Mouse (Mus musculus): ENCODE results near the gene Sez6l2. TPM values are rescaled to one million over a fixed set of nuclear protein-coding genes. Genes with fewer than 3 reads are reported as not detected.

Sez6l2 gene
- polyA plus RNA-seq, 1 experiment from 2014 or later: 0.88 TPM

GRCm38 (mm10) chr7:126932652-126933051, 17.7 kb upstream of the Sez6l2 start:
- no peak for ATAC-seq (ENCODE audit: insufficient number of reproducible peaks, low FRiP score, low TSS enrichment, low read depth)
- H3K4me3 ChIP-seq (replicated peaks): no peak overlapping the region
- H3K9ac ChIP-seq: no peak overlapping the region
- peaks cover 12% of the 10 kb centered on the region for H3K4me1 ChIP-seq
- H3K27me3 ChIP-seq: no peaks in the 10 kb centered on the region
- H3K36me3 ChIP-seq: peaks cover 34% of the 10 kb centered on the region
- no peak overlapping the region for H3K4me2 ChIP-seq (replicated peaks)
- no peak overlapping the region for H3K27ac ChIP-seq (replicated peaks)
- H3K9me3 ChIP-seq (replicated peaks): no peaks in the 10 kb centered on the region
- WGBS: 91% methylated on average over 2 of the region's 2 CpGs

- no peaks in the 10 kb centered on the region for H3K4me1 ChIP-seq
- no peaks in the 10 kb centered on the region for H3K9me3 ChIP-seq (replicated peaks)
- no peak overlapping the region for H3K9ac ChIP-seq
- no peak overlapping the region for H3K27ac ChIP-seq (replicated peaks)
- H3K4me2 ChIP-seq (replicated peaks): no peak overlapping the region
- H3K27me3 ChIP-seq: no peaks in the 10 kb centered on the region
- no peak overlapping the region for H3K4me3 ChIP-seq (replicated peaks)
- no peak for ATAC-seq (ENCODE audit: insufficient number of reproducible peaks, low FRiP score, low TSS enrichment, low read depth)
- peaks cover 33% of the 10 kb centered on the region for H3K36me3 ChIP-seq
- 47% methylated on average over 6 of the region's 6 CpGs for WGBS
These were observed 9.2 kb upstream of the Sez6l2 start for GRCm38 (mm10) chr7:126941171-126941570.

GRCm38 (mm10) chr7:126941801-126942200, 8.6 kb upstream of the Sez6l2 start:
- H3K9ac ChIP-seq: no peak overlapping the region
- H3K27ac ChIP-seq (replicated peaks): no peak overlapping the region
- no peaks in the 10 kb centered on the region for H3K9me3 ChIP-seq (replicated peaks)
- WGBS: 76% methylated on average over 5 of the region's 5 CpGs
- no peaks in the 10 kb centered on the region for H3K4me1 ChIP-seq
- H3K4me3 ChIP-seq (replicated peaks): no peak overlapping the region
- H3K4me2 ChIP-seq (replicated peaks): no peak overlapping the region
- no peaks in the 10 kb centered on the region for H3K27me3 ChIP-seq
- no peak for ATAC-seq (ENCODE audit: insufficient number of reproducible peaks, low FRiP score, low TSS enrichment, low read depth)
- H3K36me3 ChIP-seq: peaks cover 29% of the 10 kb centered on the region

GRCm38 (mm10) chr7:126946530-126946929, 3.8 kb upstream of the Sez6l2 start:
- 48% methylated on average over 3 of the region's 3 CpGs for WGBS
- no peak for ATAC-seq (ENCODE audit: insufficient number of reproducible peaks, low FRiP score, low TSS enrichment, low read depth)
- Histone ChIP-seq H3K9ac (no peak overlapping the region), H3K4me1 (peaks cover 16% of the 10 kb centered on the region), H3K9me3 (replicated peaks) (no peaks in the 10 kb centered on the region), H3K36me3 (peaks cover 18% of the 10 kb centered on the region), H3K27ac (replicated peaks) (no peak overlapping the region), H3K27me3 (peaks cover 17% of the 10 kb centered on the region), H3K4me2 (replicated peaks) (no peak overlapping the region), H3K4me3 (replicated peaks) (no peak overlapping the region)

GRCm38 (mm10) chr7:126948626-126949025, 1.7 kb upstream of the Sez6l2 start:
- no peak overlapping the region for H3K9ac ChIP-seq
- no peak overlapping the region for H3K4me3 ChIP-seq (replicated peaks)
- H3K9me3 ChIP-seq (replicated peaks): no peaks in the 10 kb centered on the region
- H3K4me1 ChIP-seq: peaks cover 16% of the 10 kb centered on the region
- H3K36me3 ChIP-seq: peaks cover 9% of the 10 kb centered on the region; the same call in 1 of the 2 replicates
- 77% methylated on average over 10 of the region's 10 CpGs for WGBS
- H3K27ac ChIP-seq (replicated peaks): no peak overlapping the region
- ATAC-seq (ENCODE audit: insufficient number of reproducible peaks, low FRiP score, low TSS enrichment, low read depth): no peak
- H3K4me2 ChIP-seq (replicated peaks): no peak overlapping the region
- peaks cover 31% of the 10 kb centered on the region for H3K27me3 ChIP-seq

- Histone ChIP-seq H3K36me3 (peaks cover 7% of the 10 kb centered on the region; the same call in 1 of the 2 replicates), H3K27ac (replicated peaks) (no peak within 1 kb of the TSS), H3K9ac (no peak within 1 kb of the TSS), H3K27me3 (peaks cover 35% of the 10 kb centered on the region), H3K4me1 (peaks cover 16% of the 10 kb centered on the region), H3K4me3 (replicated peaks) (peak within 1 kb of the TSS; percentile 53), H3K9me3 (replicated peaks) (no peaks in the 10 kb centered on the region), H3K4me2 (replicated peaks) (peak within 1 kb of the TSS; percentile 100)
- ATAC-seq (ENCODE audit: insufficient number of reproducible peaks, low FRiP score, low TSS enrichment, low read depth): peak; percentile 22
- 1% methylated on average over 21 of the region's 21 CpGs for WGBS
These were observed 965 bp upstream of the Sez6l2 start, which contains the start of gene Asphd1 for GRCm38 (mm10) chr7:126949403-126949792. Gene Asphd1 (minus strand): TSS chr7:126949582.

- Histone ChIP-seq H3K4me2 (replicated peaks) (0 out of 2 replicates have a peak overlapping the region, but pooled peaks have one; percentile 8), H3K4me1 (peaks cover 16% of the 10 kb centered on the region), H3K36me3 (no peaks in the 10 kb centered on the region), H3K4me3 (replicated peaks) (0 out of 2 replicates have a peak overlapping the region, but pooled peaks have one; percentile 53), H3K27ac (replicated peaks) (no peak overlapping the region), H3K9me3 (replicated peaks) (no peaks in the 10 kb centered on the region), H3K9ac (no peak overlapping the region), H3K27me3 (peaks cover 35% of the 10 kb centered on the region)
- WGBS: 5% methylated on average over 26 of the region's 26 CpGs
- no peak for ATAC-seq (ENCODE audit: insufficient number of reproducible peaks, low FRiP score, low TSS enrichment, low read depth)
These were observed 568 bp downstream of the Sez6l2 start for GRCm38 (mm10) chr7:126950647-126951615.

- Histone ChIP-seq H3K4me1 (peaks cover 16% of the 10 kb centered on the region), H3K4me3 (replicated peaks) (no peak overlapping the region), H3K36me3 (no peaks in the 10 kb centered on the region), H3K9me3 (replicated peaks) (no peaks in the 10 kb centered on the region), H3K9ac (no peak overlapping the region), H3K27me3 (peaks cover 35% of the 10 kb centered on the region), H3K4me2 (replicated peaks) (no peak overlapping the region), H3K27ac (replicated peaks) (no peak overlapping the region)
- WGBS: 24% methylated on average over 4 of the region's 4 CpGs
- ATAC-seq (ENCODE audit: insufficient number of reproducible peaks, low FRiP score, low TSS enrichment, low read depth): no peak
These were observed 1.4 kb downstream of the Sez6l2 start for GRCm38 (mm10) chr7:126951741-126952140.

- no peak overlapping the region for H3K27ac ChIP-seq (replicated peaks)
- 2% methylated on average over 7 of the region's 8 CpGs for WGBS
- ATAC-seq (ENCODE audit: insufficient number of reproducible peaks, low FRiP score, low TSS enrichment, low read depth): no peak
- H3K9me3 ChIP-seq (replicated peaks): no peaks in the 10 kb centered on the region
- no peak overlapping the region for H3K4me2 ChIP-seq (replicated peaks)
- peaks cover 35% of the 10 kb centered on the region for H3K27me3 ChIP-seq
- H3K9ac ChIP-seq: no peak overlapping the region
- no peaks in the 10 kb centered on the region for H3K36me3 ChIP-seq
- H3K4me3 ChIP-seq (replicated peaks): no peak overlapping the region
- peaks cover 16% of the 10 kb centered on the region for H3K4me1 ChIP-seq
These were observed 2.3 kb downstream of the Sez6l2 start for GRCm38 (mm10) chr7:126952646-126953045.

GRCm38 (mm10) chr7:126955125-126955524, 4.8 kb downstream of the Sez6l2 start:
- H3K9ac ChIP-seq: no peak overlapping the region
- no peaks in the 10 kb centered on the region for H3K9me3 ChIP-seq (replicated peaks)
- H3K27ac ChIP-seq (replicated peaks): no peak overlapping the region
- H3K4me2 ChIP-seq (replicated peaks): no peak overlapping the region
- H3K36me3 ChIP-seq: no peaks in the 10 kb centered on the region
- H3K4me3 ChIP-seq (replicated peaks): no peak overlapping the region
- ATAC-seq (ENCODE audit: insufficient number of reproducible peaks, low FRiP score, low TSS enrichment, low read depth): no peak
- peaks cover 32% of the 10 kb centered on the region for H3K27me3 ChIP-seq
- H3K4me1 ChIP-seq: peaks cover 6% of the 10 kb centered on the region
- WGBS: 53% methylated on average over 3 of the region's 3 CpGs

GRCm38 (mm10) chr7:126959780-126960179, 9.4 kb downstream of the Sez6l2 start:
- no peak for ATAC-seq (ENCODE audit: insufficient number of reproducible peaks, low FRiP score, low TSS enrichment, low read depth)
- no peak overlapping the region for H3K27ac ChIP-seq (replicated peaks)
- 67% methylated on average over 9 of the region's 9 CpGs for WGBS
- H3K4me3 ChIP-seq (replicated peaks): no peak overlapping the region
- no peaks in the 10 kb centered on the region for H3K4me1 ChIP-seq
- H3K4me2 ChIP-seq (replicated peaks): no peak overlapping the region
- H3K9ac ChIP-seq: no peak overlapping the region
- no peaks in the 10 kb centered on the region for H3K36me3 ChIP-seq
- H3K27me3 ChIP-seq: peaks cover 23% of the 10 kb centered on the region
- no peaks in the 10 kb centered on the region for H3K9me3 ChIP-seq (replicated peaks)
